Mouse (Mus musculus) embryonic facial prominence, embryonic 11.5 days (tissue): ENCODE data around the gene Dhps. TPM values are rescaled to one million over a fixed set of nuclear protein-coding genes. Genes with fewer than 3 reads are reported as not detected.

Source experiments
- ATAC-seq: fragments of 200-750 bp; cut with Nextera tagmentation; replicated peaks from 2 replicates; pipeline ENCODE4 v1.8.0; 2017; ENCODE audit warnings: low read depth; ENCODE audit not compliant: insufficient number of reproducible peaks, low FRiP score, low TSS enrichment
- DNase-seq: peaks from one replicate; pipeline ENCODE4 v3.0.0-alpha.2; 2015; ENCODE audit warnings: low spot score
- H3K27ac ChIP-seq: fragments of 300-500 bp; sonication (generic); replicated peaks from 2 replicates; pipeline ENCODE4 v1.5.1; 2014; ENCODE audit warnings: mild to moderate bottlenecking, low read depth, low read length, control low read depth
- H3K27me3 ChIP-seq: fragments of 300-500 bp; sonication (generic); 2 replicates; pipeline ENCODE4 v1.6.1; 2014; ENCODE audit warnings: mild to moderate bottlenecking, low read length, moderate library complexity, mixed read lengths; ENCODE audit not compliant: control insufficient read depth, insufficient read depth
- H3K36me3 ChIP-seq: fragments of 300-500 bp; sonication (generic); replicated peaks from 2 replicates; pipeline ENCODE4 v1.6.1; 2014; ENCODE audit warnings: low read depth, mild to moderate bottlenecking, low read length, moderate library complexity, mixed read lengths; ENCODE audit not compliant: control insufficient read depth, insufficient read depth
- H3K4me1 ChIP-seq: fragments of 300-500 bp; sonication (generic); 2 replicates; pipeline ENCODE4 v1.6.1; 2014; ENCODE audit warnings: low read length, mixed read lengths; ENCODE audit not compliant: control insufficient read depth, insufficient read depth
- H3K4me2 ChIP-seq: fragments of 300-500 bp; sonication (generic); 2 replicates; pipeline ENCODE4 v1.6.1; 2014; ENCODE audit warnings: low read depth, mild to moderate bottlenecking, control low read depth, low read length, moderate library complexity
- H3K4me3 ChIP-seq: fragments of 300-500 bp; sonication (generic); 2 replicates; pipeline ENCODE4 v1.5.1; 2014; ENCODE audit warnings: low read depth, low read length, control low read depth
- H3K9ac ChIP-seq: fragments of 300-500 bp; sonication (generic); replicated peaks from 2 replicates; pipeline ENCODE4 v1.6.1; 2014; ENCODE audit warnings: mild to moderate bottlenecking, control low read depth, low read length
- H3K9me3 ChIP-seq: fragments of 300-500 bp; sonication (generic); replicated peaks from 2 replicates; pipeline ENCODE4 v1.6.1; 2016; ENCODE audit warnings: mild to moderate bottlenecking, low read length, inconsistent platforms, mixed read lengths; ENCODE audit not compliant: control insufficient read depth
- whole genome bisulfite sequencing: fragments of 180-500 bp; shearing (Covaris S2); extraction: QIAGEN DNeasy Blood & Tissue Kit; methylation state at CpG from one replicate; pipeline ENCODE4 v1.1.7; 2014; 5-methylcytosine and 5-hydroxymethylcytosine counted together
- polyA plus RNA-seq: library from polyadenylated mRNA; unstranded; fragments of >200 nt; fragmentation: Nextera tagmentation; extraction: Ambion mirVana; gene quantifications from 2 replicates; pipeline ENCODE4 v1.2.1, GENCODE M21; 2014

The Dhps gene
- polyA plus RNA-seq, 1 experiment from 2014 or later, result 61.9 TPM

- Histone ChIP-seq H3K27ac (peak overlapping the region; percentile 99), H3K36me3 (peaks cover 4% of the 10 kb centered on the region), H3K4me1 (peaks cover 3% of the 10 kb centered on the region), H3K27me3 (no peaks in the 10 kb centered on the region), H3K4me2 (peak overlapping the region; percentile 84), H3K4me3 (peak overlapping the region; percentile 83), H3K9ac (peak overlapping the region; percentile 92), H3K9me3 (no peaks in the 10 kb centered on the region)
- WGBS, result under 1% methylated on average over 14 of the region's 14 CpGs
- DNase-seq (peak; percentile 73), ATAC-seq (peak; percentile 75)
Observed at GRCm38 (mm10) chr8:85037366-85037680, 34.2 kb upstream of the Dhps start.

GRCm38 (mm10) chr8:85037681-85038531, 33.7 kb upstream of the Dhps start:
- no peaks in the 10 kb centered on the region for H3K9me3 ChIP-seq
- peak overlapping the region; percentile 92 for H3K9ac ChIP-seq
- no peaks in the 10 kb centered on the region for H3K27me3 ChIP-seq
- under 1% methylated on average over 56 of the region's 57 CpGs for WGBS
- peak overlapping the region; percentile 84 for H3K4me2 ChIP-seq
- ATAC-seq, result peak; percentile 15
- peaks cover 4% of the 10 kb centered on the region for H3K36me3 ChIP-seq
- peak overlapping the region; percentile 83 for H3K4me3 ChIP-seq
- H3K27ac ChIP-seq, result peak overlapping the region; percentile 99
- H3K4me1 ChIP-seq, result peaks cover 3% of the 10 kb centered on the region
- DNase-seq, result peak; percentile 58

GRCm38 (mm10) chr8:85043619-85044018, 27.9 kb upstream of the Dhps start:
- Histone ChIP-seq H3K4me3 (no peak overlapping the region), H3K4me1 (no peaks in the 10 kb centered on the region; the same call in 1 of the 2 replicates), H3K4me2 (no peak overlapping the region), H3K9ac (no peak overlapping the region), H3K9me3 (no peaks in the 10 kb centered on the region), H3K36me3 (peaks cover 31% of the 10 kb centered on the region), H3K27me3 (no peaks in the 10 kb centered on the region), H3K27ac (no peak overlapping the region)
- no peak for ATAC-seq
- no peak for DNase-seq
- WGBS, result 89% methylated on average over 6 of the region's 6 CpGs

- H3K36me3 ChIP-seq, result peaks cover 10% of the 10 kb centered on the region; the same call in 1 of the 2 replicates
Observed at GRCm38 (mm10) chr8:85057367-85057766, 14.2 kb upstream of the Dhps start.

GRCm38 (mm10) chr8:85059879-85060616, 11.5 kb upstream of the Dhps start, which contains the start of gene Fbxw9:
Gene Fbxw9, plus strand, starts transcription at chr8:85060055.
- DNase-seq (peak; percentile 96), ATAC-seq (peak; percentile 84)
- Histone ChIP-seq H3K36me3 (0 out of 2 replicates have a peak, but pooled peaks cover 5% of the 10 kb centered on the region), H3K27ac (no peak within 1 kb of the TSS), H3K9me3 (no peaks in the 10 kb centered on the region), H3K4me2 (peak within 1 kb of the TSS; percentile 92), H3K27me3 (no peaks in the 10 kb centered on the region), H3K9ac (peak within 1 kb of the TSS; percentile 67), H3K4me3 (peak within 1 kb of the TSS; percentile 77), H3K4me1 (0 out of 2 replicates have a peak, but pooled peaks cover 2% of the 10 kb centered on the region)
- WGBS, result under 1% methylated on average over 52 of the region's 53 CpGs

More at GRCm38 (mm10) chr8:85057367-85057766, 14.2 kb upstream of the Dhps start:
- WGBS, result 86% methylated on average over 7 of the region's 7 CpGs
- Histone ChIP-seq H3K27me3 (no peaks in the 10 kb centered on the region), H3K9me3 (no peaks in the 10 kb centered on the region), H3K27ac (no peak overlapping the region), H3K4me3 (no peak overlapping the region), H3K4me1 (0 out of 2 replicates have a peak, but pooled peaks cover 2% of the 10 kb centered on the region), H3K9ac (no peak overlapping the region), H3K4me2 (no peak overlapping the region)
- no peak for ATAC-seq
- no peak for DNase-seq

GRCm38 (mm10) chr8:85062603-85063002, 9.0 kb upstream of the Dhps start:
- H3K4me2 ChIP-seq, result no peak overlapping the region
- no peaks in the 10 kb centered on the region for H3K36me3 ChIP-seq
- H3K9me3 ChIP-seq, result no peaks in the 10 kb centered on the region
- H3K4me3 ChIP-seq, result no peak overlapping the region
- no peak overlapping the region for H3K27ac ChIP-seq
- ATAC-seq (no peak), DNase-seq (no peak)
- H3K9ac ChIP-seq, result no peak overlapping the region
- H3K27me3 ChIP-seq, result no peaks in the 10 kb centered on the region
- H3K4me1 ChIP-seq, result 0 out of 2 replicates have a peak, but pooled peaks cover 2% of the 10 kb centered on the region
- WGBS, result 97% methylated on average over 4 of the region's 4 CpGs

- Histone ChIP-seq H3K36me3 (no peaks in the 10 kb centered on the region), H3K4me1 (0 out of 2 replicates have a peak, but pooled peaks cover 2% of the 10 kb centered on the region), H3K9me3 (no peaks in the 10 kb centered on the region), H3K4me2 (no peak overlapping the region), H3K27ac (no peak overlapping the region), H3K9ac (no peak overlapping the region), H3K27me3 (no peaks in the 10 kb centered on the region), H3K4me3 (no peak overlapping the region)
- WGBS, result 56% methylated on average over 2 of the region's 2 CpGs
- DNase-seq (no peak), ATAC-seq (no peak)
Observed at GRCm38 (mm10) chr8:85065213-85065612, 6.3 kb upstream of the Dhps start.
